Mouse (Mus musculus) G1E (cell line): Measurements from ENCODE around the gene Trim43b.
"Not testable (repeated sequence)": the region's sequence is repeated elsewhere in the genome, so short reads cannot be mapped to it uniquely, and the experiment has no call there.

Source experiments
- CTCF ChIP-seq: IDR thresholded peaks from 2 replicates; pipeline ENCODE4 v1.5.1; 2012; ENCODE audit warnings: low read depth, low read length, inconsistent platforms, mixed read lengths
- GATA1 ChIP-seq: IDR thresholded peaks from 2 replicates; pipeline ENCODE4 v1.6.1; 2012; ENCODE audit warnings: borderline replicate concordance, low read length, inconsistent platforms, mixed read lengths
- GATA2 ChIP-seq: IDR thresholded peaks from 2 replicates; pipeline ENCODE4 v1.6.1; 2012; ENCODE audit warnings: low read depth, low read length, inconsistent platforms, borderline replicate concordance
- POLR2AphosphoS5 ChIP-seq: IDR thresholded peaks from 2 replicates; pipeline ENCODE4 v1.6.1; 2012; ENCODE audit warnings: low read depth, low read length, inconsistent platforms; ENCODE audit not compliant: insufficient replicate concordance
- TAL1 ChIP-seq: conservative IDR thresholded peaks from 2 replicates; pipeline ENCODE4 v1.6.1; 2012; ENCODE audit warnings: low read depth, low read length, inconsistent platforms, mixed read lengths

DNA sequence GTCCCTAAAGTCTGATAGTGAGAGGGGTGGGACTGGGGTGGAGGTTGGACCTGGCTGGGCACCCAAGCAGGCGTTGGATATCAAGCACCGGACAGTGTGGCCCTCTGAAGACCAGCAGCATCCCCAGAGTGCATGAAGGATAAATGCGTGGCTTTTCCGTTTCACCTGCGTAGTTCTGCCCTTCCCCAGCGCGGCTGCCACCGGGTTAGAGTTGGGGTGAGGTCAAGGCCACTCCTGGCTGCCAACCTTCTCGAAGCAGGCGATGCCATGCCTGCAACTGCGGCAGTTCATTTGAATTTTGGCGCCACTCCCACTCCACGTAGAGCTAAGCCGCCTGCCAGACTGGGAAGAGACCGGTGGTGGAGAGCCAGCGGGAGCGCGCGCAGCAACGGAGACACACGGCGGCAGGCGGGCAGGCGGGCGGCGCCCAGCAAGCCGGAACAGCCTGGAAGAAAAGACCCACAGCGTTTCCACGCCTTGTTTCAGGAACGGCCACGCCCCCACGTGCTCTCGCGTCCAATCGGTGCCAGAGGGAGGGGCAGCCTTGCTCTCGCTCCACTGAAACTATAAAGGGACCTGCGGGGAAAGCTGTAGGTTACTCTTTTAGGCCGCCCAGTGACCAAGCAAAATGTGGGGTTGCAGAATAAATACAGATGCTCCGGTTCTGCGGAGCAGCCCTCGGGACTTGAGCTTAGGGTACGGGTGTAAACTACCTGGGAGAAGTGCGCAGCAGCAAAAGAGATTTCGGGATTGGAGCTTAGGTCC is 26.1 kb downstream of the Trim43b start:
- not testable (repeated sequence) for TF ChIP-seq CTCF, GATA1, TAL1, POLR2AphosphoS5, GATA2
